Mouse (Mus musculus) liver, embryonic 11.5 days (tissue): Measurements from ENCODE around the gene Ubl4b. TPM values are rescaled to one million over a fixed set of nuclear protein-coding genes. Genes with fewer than 3 reads are reported as not detected.
A peak's percentile ranks its signal among the peaks of the same experiment; 100 is the strongest.

Experiments used
- ATAC-seq: fragments of 200-750 bp; cut with Nextera tagmentation; replicated peaks from 2 replicates; pipeline ENCODE4 v1.8.0; 2017; ENCODE audit warnings: moderate number of reproducible peaks, mild to moderate bottlenecking, moderate TSS enrichment, moderate library complexity; ENCODE audit not compliant: low FRiP score
- DNase-seq: peaks from one replicate; pipeline ENCODE4 v3.0.0-alpha.2; 2017; ENCODE audit warnings: low spot score
- H3K27ac ChIP-seq: fragments of 300-500 bp; sonication (generic); 2 replicates; pipeline ENCODE4 v1.5.1; 2014; ENCODE audit warnings: mild to moderate bottlenecking, low read depth, low read length, control low read depth
- H3K27me3 ChIP-seq: fragments of 300-500 bp; sonication (generic); replicated peaks from 2 replicates; pipeline ENCODE4 v1.6.1; 2014; ENCODE audit warnings: low read length, mixed read lengths; ENCODE audit not compliant: control insufficient read depth, insufficient read depth
- H3K36me3 ChIP-seq: fragments of 300-500 bp; sonication (generic); 2 replicates; pipeline ENCODE4 v1.6.1; 2014; ENCODE audit warnings: mild to moderate bottlenecking, low read length, moderate library complexity, mixed read lengths; ENCODE audit not compliant: control insufficient read depth, insufficient read depth
- H3K4me1 ChIP-seq: fragments of 300-500 bp; sonication (generic); replicated peaks from 2 replicates; pipeline ENCODE4 v1.6.1; 2014; ENCODE audit warnings: low read length, mixed read lengths; ENCODE audit not compliant: control insufficient read depth, insufficient read depth
- H3K4me2 ChIP-seq: fragments of 300-500 bp; sonication (generic); 2 replicates; pipeline ENCODE4 v1.6.1; 2014; ENCODE audit warnings: mild to moderate bottlenecking, control low read depth, moderate library complexity
- H3K4me3 ChIP-seq: fragments of 300-500 bp; sonication (generic); 2 replicates; pipeline ENCODE4 v1.5.1; 2014; ENCODE audit warnings: low read depth, low read length, control low read depth
- H3K9ac ChIP-seq: fragments of 300-500 bp; sonication (generic); 2 replicates; pipeline ENCODE4 v1.6.1; 2014; ENCODE audit warnings: low read depth, low read length, control low read depth
- H3K9me3 ChIP-seq: fragments of 300-500 bp; sonication (generic); 2 replicates; pipeline ENCODE4 v1.6.1; 2016; ENCODE audit warnings: low read length, inconsistent platforms, mixed read lengths; ENCODE audit not compliant: control insufficient read depth
- WGBS: fragments of 180-500 bp; shearing (Covaris S2); extraction: QIAGEN DNeasy Blood & Tissue Kit; methylation state at CpG from one replicate; pipeline ENCODE4 v1.1.7; 2014; 5-methylcytosine and 5-hydroxymethylcytosine counted together
- polyA plus RNA-seq: library from polyadenylated mRNA; unstranded; fragments of >200 nt; fragmentation: Nextera tagmentation; extraction: Ambion mirVana; gene quantifications from 2 replicates; pipeline ENCODE4 v1.2.1, GENCODE M21; 2014

The Ubl4b gene
- polyA plus RNA-seq, 1 experiment from 2014 or later = not detected

DNA sequence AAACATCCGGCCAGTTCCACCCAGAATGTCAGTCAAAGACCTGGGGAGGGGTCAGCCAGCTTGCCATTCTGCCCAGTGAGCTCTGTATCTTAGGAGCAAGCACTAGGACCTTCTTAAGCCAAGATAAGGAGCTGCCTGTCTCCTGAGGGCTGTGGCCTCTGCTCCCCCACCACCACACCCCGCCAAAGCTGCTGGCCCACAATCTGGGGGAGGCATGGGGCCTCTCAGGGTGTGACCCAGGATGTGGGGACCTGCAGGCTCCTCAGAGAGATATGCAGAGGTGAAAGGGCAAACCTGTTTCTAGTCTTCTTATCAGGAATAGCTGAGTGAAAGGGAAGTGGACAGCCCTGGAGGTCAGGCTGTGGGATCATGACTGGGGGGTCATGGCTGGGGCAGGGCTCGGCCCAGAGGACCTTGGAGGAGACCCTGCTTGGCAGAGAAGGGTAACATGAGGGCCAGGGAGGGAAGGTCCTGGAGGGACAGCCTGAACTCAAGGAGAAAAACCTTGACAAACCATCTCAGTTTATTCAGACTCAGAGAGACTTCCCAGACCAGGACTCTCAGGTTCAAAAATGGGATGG is 23.0 kb upstream of the Ubl4b start:
- H3K36me3 ChIP-seq = no peaks in the 10 kb centered on the region
- H3K4me3 ChIP-seq = no peak overlapping the region
- no peak for DNase-seq
- peaks cover 15% of the 10 kb centered on the region for H3K4me1 ChIP-seq
- H3K4me2 ChIP-seq = no peak overlapping the region
- no peak overlapping the region for H3K9ac ChIP-seq
- H3K27ac ChIP-seq = no peak overlapping the region
- 8% methylated on average over 3 of the region's 3 CpGs for WGBS
- peaks cover 43% of the 10 kb centered on the region for H3K27me3 ChIP-seq
- H3K9me3 ChIP-seq = no peaks in the 10 kb centered on the region
- peak; percentile 91 for ATAC-seq

- 70% methylated on average over 3 of the region's 3 CpGs for WGBS
- no peak for ATAC-seq
- Histone ChIP-seq H3K36me3 (no peaks in the 10 kb centered on the region), H3K4me1 (peaks cover 13% of the 10 kb centered on the region), H3K9me3 (no peaks in the 10 kb centered on the region), H3K4me2 (no peak overlapping the region), H3K9ac (no peak overlapping the region), H3K4me3 (no peak overlapping the region), H3K27me3 (peaks cover 35% of the 10 kb centered on the region), H3K27ac (no peak overlapping the region)
- DNase-seq = no peak
These were observed 21.9 kb upstream of the Ubl4b start for GRCm38 (mm10) chr3:107576807-107577206.

- Histone ChIP-seq H3K4me2 (no peak overlapping the region), H3K4me1 (no peaks in the 10 kb centered on the region), H3K4me3 (no peak overlapping the region), H3K36me3 (no peaks in the 10 kb centered on the region), H3K9me3 (no peaks in the 10 kb centered on the region), H3K9ac (no peak overlapping the region), H3K27me3 (peaks cover 10% of the 10 kb centered on the region), H3K27ac (no peak overlapping the region)
- no peak for DNase-seq
- WGBS = 45% methylated on average over 2 of the region's 2 CpGs
- ATAC-seq = no peak
These were observed 16.3 kb upstream of the Ubl4b start for GRCm38 (mm10) chr3:107571205-107571604.

GRCm38 (mm10) chr3:107568721-107569120 is 13.8 kb upstream of the Ubl4b start:
- Histone ChIP-seq H3K27me3 (peaks cover 10% of the 10 kb centered on the region), H3K4me3 (no peak overlapping the region), H3K27ac (no peak overlapping the region), H3K36me3 (no peaks in the 10 kb centered on the region), H3K4me2 (no peak overlapping the region), H3K4me1 (no peaks in the 10 kb centered on the region), H3K9me3 (no peaks in the 10 kb centered on the region), H3K9ac (no peak overlapping the region)
- DNase-seq = no peak
- ATAC-seq = no peak
- 47% methylated on average over 4 of the region's 4 CpGs for WGBS

DNA sequence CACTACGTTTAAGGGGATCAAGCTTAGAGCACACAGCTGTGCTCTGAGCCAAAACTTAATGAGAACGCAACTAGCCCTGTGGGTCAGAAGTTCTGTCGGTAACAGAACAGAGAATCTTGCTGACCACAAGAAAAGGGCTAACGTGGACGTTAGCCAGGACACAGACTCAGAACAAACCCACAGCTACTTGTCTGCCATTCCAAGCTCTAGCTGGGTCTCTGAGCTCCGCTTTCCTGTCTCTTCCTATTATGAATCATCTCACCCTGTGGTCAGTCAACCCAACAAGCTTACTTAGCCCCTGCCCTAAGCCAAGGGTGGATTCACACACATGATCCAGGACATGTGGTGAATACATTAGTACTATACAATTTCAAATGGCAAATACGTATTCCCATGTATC is 12.9 kb upstream of the Ubl4b start:
- Histone ChIP-seq H3K9me3 (no peaks in the 10 kb centered on the region), H3K27me3 (peaks cover 10% of the 10 kb centered on the region), H3K4me3 (no peak overlapping the region), H3K27ac (no peak overlapping the region), H3K9ac (no peak overlapping the region), H3K4me1 (no peaks in the 10 kb centered on the region), H3K36me3 (no peaks in the 10 kb centered on the region), H3K4me2 (no peak overlapping the region)
- DNase-seq = no peak
- 68% methylated on average over 7 of the region's 7 CpGs for WGBS
- ATAC-seq = no peak

DNA sequence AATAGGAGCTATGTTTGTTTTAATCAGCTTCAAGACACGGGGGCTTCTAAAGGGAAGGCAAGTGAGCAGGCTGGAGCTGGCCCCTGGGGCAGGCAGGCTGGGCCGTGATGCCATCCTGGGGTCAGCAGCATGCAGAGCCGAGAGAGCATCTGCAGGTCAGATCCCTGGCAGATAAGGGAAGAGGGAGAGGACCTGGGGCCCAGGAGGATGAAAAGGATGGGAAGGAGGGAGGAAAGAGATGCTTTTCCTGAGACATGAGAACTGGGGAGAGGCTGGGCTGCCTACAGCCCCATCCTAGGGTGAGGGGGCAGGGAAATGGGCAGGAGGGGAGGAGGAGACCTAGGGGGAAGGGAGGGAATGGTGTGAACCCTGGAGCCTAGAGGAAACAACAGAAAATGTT is 10.5 kb upstream of the Ubl4b start:
- no peak for ATAC-seq
- Histone ChIP-seq H3K27ac (no peak overlapping the region), H3K27me3 (peaks cover 7% of the 10 kb centered on the region), H3K4me2 (no peak overlapping the region), H3K9ac (no peak overlapping the region), H3K4me1 (no peaks in the 10 kb centered on the region), H3K36me3 (no peaks in the 10 kb centered on the region), H3K4me3 (no peak overlapping the region), H3K9me3 (no peaks in the 10 kb centered on the region)
- no peak for DNase-seq
- 27% methylated on average over 3 of the region's 3 CpGs for WGBS

- ATAC-seq (no peak), DNase-seq (no peak)
- Histone ChIP-seq H3K4me3 (no peak overlapping the region), H3K9ac (no peak overlapping the region), H3K36me3 (no peaks in the 10 kb centered on the region), H3K9me3 (no peaks in the 10 kb centered on the region), H3K4me1 (no peaks in the 10 kb centered on the region), H3K27me3 (peaks cover 3% of the 10 kb centered on the region), H3K4me2 (no peak overlapping the region), H3K27ac (no peak overlapping the region)
- WGBS = 37% methylated on average over 4 of the region's 4 CpGs
These were observed 9.0 kb upstream of the Ubl4b start for GRCm38 (mm10) chr3:107563880-107564279.

DNA sequence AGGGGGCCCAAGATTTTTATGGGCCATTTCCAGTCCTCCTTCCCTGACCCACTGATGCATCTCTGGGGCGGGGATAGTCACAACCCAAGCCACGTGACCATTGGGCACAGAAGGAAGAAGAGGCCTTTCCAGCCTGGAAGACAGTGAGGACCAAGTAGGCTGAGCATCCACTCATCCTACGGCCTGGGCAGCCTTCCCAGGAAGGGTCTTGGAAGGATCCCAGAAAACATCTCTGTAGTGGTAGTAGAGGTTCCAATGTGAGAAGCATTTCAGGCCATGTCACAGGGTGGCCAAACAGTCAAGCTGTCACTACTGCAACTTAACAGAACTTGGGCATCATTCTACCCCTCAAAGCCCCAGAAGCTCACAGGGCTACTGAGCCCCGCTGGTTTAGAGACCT is 7.7 kb upstream of the Ubl4b start:
- H3K9me3 ChIP-seq = no peaks in the 10 kb centered on the region
- H3K36me3 ChIP-seq = no peaks in the 10 kb centered on the region
- peaks cover 3% of the 10 kb centered on the region for H3K27me3 ChIP-seq
- H3K27ac ChIP-seq = no peak overlapping the region
- 74% methylated on average over 4 of the region's 4 CpGs for WGBS
- ATAC-seq (no peak), DNase-seq (no peak)
- H3K4me3 ChIP-seq = no peak overlapping the region
- H3K4me2 ChIP-seq = no peak overlapping the region
- H3K4me1 ChIP-seq = no peaks in the 10 kb centered on the region
- no peak overlapping the region for H3K9ac ChIP-seq

- ATAC-seq = no peak
- H3K9ac ChIP-seq = no peak overlapping the region
- WGBS = 63% methylated on average over 2 of the region's 2 CpGs
These were observed 7.2 kb upstream of the Ubl4b start for GRCm38 (mm10) chr3:107562104-107562503.

More at GRCm38 (mm10) chr3:107562104-107562503, 7.2 kb upstream of the Ubl4b start:
- Histone ChIP-seq H3K27ac (no peak overlapping the region), H3K4me3 (no peak overlapping the region), H3K36me3 (no peaks in the 10 kb centered on the region), H3K27me3 (no peaks in the 10 kb centered on the region; the same call in 1 of the 2 replicates), H3K9me3 (no peaks in the 10 kb centered on the region), H3K4me1 (no peaks in the 10 kb centered on the region), H3K4me2 (no peak overlapping the region)
- no peak for DNase-seq
